Mouse (Mus musculus) C2C12 (cell line): ENCODE data around the gene Ifne.

Source experiments
- CTCF ChIP-seq: IDR thresholded peaks from one replicate; pipeline ENCODE4 v1.5.1; 2011; ENCODE audit not compliant: control insufficient read depth, insufficient read depth, insufficient read length
- MAX ChIP-seq: IDR thresholded peaks from one replicate; pipeline ENCODE4 v1.6.1; 2011; ENCODE audit warnings: mild to moderate bottlenecking, control low read depth
- MYOG ChIP-seq: IDR thresholded peaks from one replicate; pipeline ENCODE4 v1.6.1; 2011; ENCODE audit not compliant: control insufficient read depth, insufficient read length; ENCODE audit errors: extremely low read depth

DNA sequence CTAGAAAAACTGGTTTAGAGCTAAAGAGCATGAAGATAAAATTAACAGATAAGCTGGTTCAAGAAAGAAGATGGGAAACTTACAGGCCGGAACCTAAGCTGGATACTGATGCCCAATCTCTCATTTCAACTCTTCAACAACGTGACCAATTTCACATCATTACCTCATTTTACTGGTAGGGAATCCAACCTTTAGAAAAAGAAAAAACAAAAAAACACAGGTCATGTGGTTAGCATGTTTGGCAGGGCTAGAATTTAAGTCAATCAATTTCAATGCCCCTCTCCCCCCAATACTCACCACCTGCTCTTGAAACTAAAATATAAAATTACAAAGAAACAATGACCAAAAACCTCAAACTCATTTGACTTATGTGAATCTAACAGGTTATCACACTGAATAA is 47.8 kb upstream of the Ifne start:
- TF ChIP-seq CTCF = no peak
- TF ChIP-seq MYOG = no peak
- no peak for TF ChIP-seq MAX
